Mouse (Mus musculus) ES-CJ7 (cell line): ENCODE measurements around the gene Rab3a.
A peak's percentile ranks its signal among the peaks of the same experiment; 100 is the strongest.

ENCODE experiments used
- DNase-seq: peaks from one replicate; pipeline ENCODE4 v3.0.0; 2011; ENCODE audit warnings: low read depth, low spot score

The Rab3a gene

GRCm38 (mm10) chr8:70774740-70775139 lies 20.3 kb downstream of the Rab3a start:
- DNase-seq = no peak

- DNase-seq = no peak
Observed at GRCm38 (mm10) chr8:70775227-70775626, 20.7 kb downstream of the Rab3a start.

GRCm38 (mm10) chr8:70775851-70776495 lies 21.5 kb downstream of the Rab3a start:
- DNase-seq = no peak

- DNase-seq = peak; percentile 96
Observed at GRCm38 (mm10) chr8:70776496-70777444, 22.3 kb downstream of the Rab3a start, which contains the start of gene Pik3r2. TSS of gene Pik3r2 (minus strand) at chr8:70776713.

GRCm38 (mm10) chr8:70780093-70780492 lies 25.6 kb downstream of the Rab3a start:
- no peak for DNase-seq

- no peak for DNase-seq
Observed at GRCm38 (mm10) chr8:70786291-70787050, 32.0 kb downstream of the Rab3a start.

GRCm38 (mm10) chr8:70787051-70787445 lies 32.6 kb downstream of the Rab3a start:
- DNase-seq = no peak

GRCm38 (mm10) chr8:70787941-70788667 lies 33.6 kb downstream of the Rab3a start:
- DNase-seq = peak; percentile 95

GRCm38 (mm10) chr8:70789046-70789445 lies 34.6 kb downstream of the Rab3a start:
- no peak for DNase-seq

- DNase-seq = no peak
Observed at GRCm38 (mm10) chr8:70790846-70791245, 36.4 kb downstream of the Rab3a start.

- no peak for DNase-seq
Observed at GRCm38 (mm10) chr8:70791294-70791701, 36.8 kb downstream of the Rab3a start.

GRCm38 (mm10) chr8:70791975-70792691 lies 37.7 kb downstream of the Rab3a start:
- peak; percentile 99 for DNase-seq

GRCm38 (mm10) chr8:70792700-70793099 lies 38.2 kb downstream of the Rab3a start:
- DNase-seq = peak; percentile 99

- DNase-seq = no peak
Observed at GRCm38 (mm10) chr8:70794215-70794614, 39.7 kb downstream of the Rab3a start.

GRCm38 (mm10) chr8:70795370-70795769 lies 40.9 kb downstream of the Rab3a start:
- no peak for DNase-seq

- no peak for DNase-seq
Observed at GRCm38 (mm10) chr8:70796403-70797080, 42.1 kb downstream of the Rab3a start.

- peak; percentile 100 for DNase-seq
Observed at GRCm38 (mm10) chr8:70797081-70798070, 42.9 kb downstream of the Rab3a start.

- no peak for DNase-seq
Observed at GRCm38 (mm10) chr8:70798281-70798680, 43.8 kb downstream of the Rab3a start.

GRCm38 (mm10) chr8:70800648-70801047 lies 46.2 kb downstream of the Rab3a start:
- DNase-seq = no peak
